Mouse (Mus musculus) embryonic stem cell, embryonic (primary cell): ENCODE results near the gene Dusp2.
"Not testable (repeated sequence)": the region's sequence is repeated elsewhere in the genome, so short reads cannot be mapped to it uniquely, and the experiment has no call there.

Experiments used
- CTCF ChIA-PET, 4 experiments: fragments of 300-600 bp in 2 of 4; fragments of 350-600 bp in 2 of 4; sonication (Branson Sonifier 250); formaldehyde crosslinking; loops; one replicate each; lab custom pipeline; 2022; ENCODE audit warnings: inconsistent platforms in 2 of 4; lab: Charles Lee
- POLR2A ChIA-PET, 4 experiments: fragments of 300-600 bp in 2 of 4; fragments of 350-600 bp in 2 of 4; sonication (Branson Sonifier 250); formaldehyde crosslinking; loops; one replicate each; lab custom pipeline; 2022; ENCODE audit warnings: antibody characterized with exemption in 4 of 4, inconsistent platforms in 1 of 4; lab: Charles Lee

Dusp2 gene

GRCm38 (mm10) chr2:127335767-127336496 is at the start of gene Dusp2:
Gene Dusp2, plus strand, starts transcription at chr2:127336159.
- ChIA-PET CTCF (interaction anchor here in 3 of 4 experiments (0.9 to 2.5 kb wide), 6 partner anchors 10 to 28 kb away, joined by 3 to 8 read pairs (median 3); partner anchors contain the start of gene Adra2b (in 2 of the 3)), POLR2A (interaction anchor here in 2 of 4 experiments (0.7 to 2.7 kb wide), 20 partner anchors 9 to 393 kb away, joined by 3 to 9 read pairs (median 4); partner anchors contain the start of genes Adra2b (in 2 of the 2), Ciao1 (in 2 of the 2), Tmem127 (in 2 of the 2) and Gpat2 (in 1 of the 2))

- POLR2A ChIA-PET = interaction anchor here in 1 of 4 experiments (0.6 kb wide), 1 partner anchor 497 kb away, joined by 3 read pairs; no protein-coding TSS in a partner anchor
Observed at GRCm38 (mm10) chr2:127292250-127292649, 43.7 kb upstream of the Dusp2 start.

DNA sequence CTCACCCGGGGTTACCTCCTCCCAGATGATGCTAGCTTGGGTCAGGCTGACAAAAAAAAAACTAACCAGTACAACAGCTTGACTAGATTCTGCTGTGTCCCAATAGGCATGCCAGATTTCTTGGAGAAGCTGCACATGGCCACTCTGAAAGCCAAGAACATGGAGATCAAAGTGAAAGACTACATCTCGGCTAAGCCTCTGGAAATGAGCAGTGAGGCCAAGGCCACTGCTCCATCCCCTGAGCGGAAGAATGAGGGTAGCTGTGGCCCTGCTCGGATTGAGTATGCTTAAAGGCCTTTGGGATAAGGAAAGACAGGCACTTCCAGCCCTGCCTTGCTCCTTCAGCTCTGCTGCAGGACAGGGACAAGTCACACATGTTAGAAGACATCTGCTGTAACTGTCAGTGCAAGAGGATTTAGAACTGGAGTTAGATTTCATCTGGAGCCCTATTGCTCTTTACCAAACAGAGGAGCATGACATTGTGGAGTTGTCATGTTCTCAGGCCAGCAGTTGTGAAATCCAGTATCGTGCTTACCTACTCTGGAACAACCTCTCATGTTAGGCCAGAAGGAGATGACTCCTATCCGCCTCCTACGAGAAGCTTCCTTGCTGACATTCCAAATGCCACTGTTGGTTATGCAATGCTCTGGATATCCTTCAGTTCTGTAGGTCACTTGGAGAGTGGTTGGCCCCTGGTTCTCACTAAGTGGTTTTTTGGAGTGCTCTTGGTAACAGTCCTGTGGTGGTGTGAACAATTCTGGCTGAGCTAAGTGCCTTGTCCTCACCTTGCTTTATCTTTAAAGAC is 38.8 kb upstream of the Dusp2 start:
- CTCF ChIA-PET = no interaction called here

More at GRCm38 (mm10) chr2:127292250-127292649, 43.7 kb upstream of the Dusp2 start:
- CTCF ChIA-PET = no interaction called here

GRCm38 (mm10) chr2:127298056-127298455 is 37.9 kb upstream of the Dusp2 start:
- POLR2A ChIA-PET = interaction anchor here in 1 of 4 experiments (1.2 to 1.7 kb wide), 3 partner anchors 9 to 12 kb away, joined by 3 to 7 read pairs (median 5); no protein-coding TSS in a partner anchor
- CTCF ChIA-PET = interaction anchor here in 1 of 4 experiments (0.6 kb wide), 1 partner anchor 892 kb away, joined by 3 read pairs; no protein-coding TSS in a partner anchor

More for the DNA sequence above, 38.8 kb upstream of the Dusp2 start:
- POLR2A ChIA-PET = interaction anchor here in 2 of 4 experiments (1.2 to 1.6 kb wide), 3 partner anchors 11 to 27 kb away, joined by 3 to 7 read pairs (median 3); partner anchors contain the start of gene Stard7 (in 1 of the 2)

DNA sequence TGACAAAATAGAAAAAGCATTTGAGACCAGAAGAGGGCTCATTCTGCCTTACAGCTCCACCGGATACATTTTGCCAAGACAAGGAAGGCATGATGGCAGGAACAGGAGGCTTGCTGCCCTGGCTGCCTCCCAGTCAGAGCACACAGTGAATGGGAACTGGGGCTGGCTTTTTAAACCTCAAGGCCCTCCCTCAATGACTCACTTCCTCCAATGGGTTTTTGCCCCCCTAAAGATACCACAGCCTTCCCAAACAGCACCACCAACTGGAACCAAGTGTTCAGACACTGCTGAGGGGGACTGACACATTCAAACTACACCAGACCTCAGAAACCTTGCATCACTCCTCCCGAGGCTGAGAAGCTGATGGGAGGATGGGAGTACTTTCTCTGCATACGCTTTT is 35.3 kb upstream of the Dusp2 start:
- POLR2A ChIA-PET = interaction anchor here in 1 of 4 experiments (1.2 kb wide), 1 partner anchor 31 kb away, joined by 5 read pairs; the partner anchor contains the start of gene Stard7

GRCm38 (mm10) chr2:127301883-127302282 is 34.1 kb upstream of the Dusp2 start:
- POLR2A ChIA-PET = interaction anchor here in 1 of 4 experiments (1.4 kb wide), 1 partner anchor 32 kb away, joined by 3 read pairs; the partner anchor contains the start of gene Stard7
- CTCF ChIA-PET = interaction anchor here in 1 of 4 experiments (0.6 kb wide), 1 partner anchor 307 kb away, joined by 4 read pairs; no protein-coding TSS in a partner anchor

More for the DNA sequence above, 35.3 kb upstream of the Dusp2 start:
- CTCF ChIA-PET = interaction anchor here in 1 of 4 experiments (2.2 kb wide), 1 partner anchor 41 kb away, joined by 5 read pairs; no protein-coding TSS in a partner anchor

DNA sequence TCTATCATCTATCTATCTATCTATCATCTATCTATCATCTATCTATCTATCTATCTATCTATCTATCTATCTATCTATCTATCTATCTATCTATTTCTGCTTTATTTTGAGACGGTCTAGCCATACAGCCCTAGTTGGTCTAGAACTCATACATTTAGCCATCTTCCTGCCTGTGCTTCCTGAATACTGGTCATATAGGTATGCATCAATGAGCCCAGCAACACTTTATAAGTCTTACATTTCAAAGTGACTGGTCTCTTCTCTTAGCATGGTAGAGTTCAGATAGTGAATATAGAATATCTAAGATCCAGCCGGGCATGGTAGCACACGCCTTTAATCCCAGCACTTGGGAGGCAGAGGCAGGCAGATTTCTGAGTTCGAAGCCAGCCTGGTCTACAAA is 31.8 kb upstream of the Dusp2 start:
- CTCF ChIA-PET, POLR2A ChIA-PET: not testable (repeated sequence)

DNA sequence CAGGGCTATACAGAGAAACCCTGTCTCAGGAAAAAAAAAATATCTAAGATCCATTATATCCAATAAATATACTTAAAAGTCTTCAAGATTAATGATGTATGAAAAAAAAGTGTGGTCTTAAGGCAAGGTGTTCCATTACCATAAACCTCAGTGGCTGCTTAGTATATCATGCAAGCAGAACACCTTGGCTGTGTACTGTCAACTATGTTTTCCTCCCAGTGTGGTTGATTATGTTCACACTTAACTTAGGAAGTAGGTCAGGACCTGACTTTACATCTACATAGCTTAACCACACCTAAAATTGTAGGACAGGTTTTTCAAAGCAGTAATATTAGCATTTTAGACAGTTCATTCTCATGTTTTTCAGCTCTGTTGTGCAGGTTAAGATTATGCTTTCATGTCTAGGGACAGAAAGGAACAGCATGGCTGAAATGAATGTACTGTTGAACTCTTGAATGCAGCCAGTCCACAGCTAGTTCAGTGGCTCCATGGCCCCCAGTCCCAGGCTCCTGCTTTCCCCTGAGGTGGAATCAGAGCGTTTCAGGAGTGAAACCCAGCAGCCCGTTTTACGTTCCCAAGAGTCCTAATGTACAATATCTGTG is 31.2 kb upstream of the Dusp2 start:
- CTCF ChIA-PET = interaction anchor here in 2 of 4 experiments (0.7 to 1.9 kb wide), 2 partner anchors 36 to 71 kb away, joined by 3 to 5 read pairs; no protein-coding TSS in a partner anchor

DNA sequence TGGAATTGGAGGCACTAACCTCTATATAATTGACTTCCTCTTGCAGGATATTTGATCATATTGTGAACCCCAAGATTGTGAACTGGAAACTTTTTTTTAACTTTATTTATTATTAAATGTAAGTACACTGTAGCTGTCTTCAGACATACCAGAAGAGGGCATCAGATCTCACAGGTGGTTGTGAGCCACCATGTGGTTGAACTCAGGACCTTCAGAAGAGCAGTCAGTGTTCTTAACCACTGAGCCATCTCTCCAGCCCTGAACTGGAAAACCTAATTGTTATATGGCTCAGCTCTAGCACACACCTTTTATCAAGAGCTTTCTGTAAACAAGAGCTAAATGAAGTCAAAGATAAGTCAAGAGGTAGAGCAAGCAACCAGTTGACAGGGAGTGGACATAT is 29.8 kb upstream of the Dusp2 start:
- ChIA-PET POLR2A (interaction anchor here in 3 of 4 experiments (0.7 kb wide), 3 partner anchors 26 to 56 kb away, joined by 4 to 9 read pairs (median 5); no protein-coding TSS in a partner anchor), CTCF (interaction anchor here in 1 of 4 experiments (1.9 kb wide), 1 partner anchor 35 kb away, joined by 5 read pairs; no protein-coding TSS in a partner anchor)

More for the DNA sequence above, 31.2 kb upstream of the Dusp2 start:
- POLR2A ChIA-PET = no interaction called here

DNA sequence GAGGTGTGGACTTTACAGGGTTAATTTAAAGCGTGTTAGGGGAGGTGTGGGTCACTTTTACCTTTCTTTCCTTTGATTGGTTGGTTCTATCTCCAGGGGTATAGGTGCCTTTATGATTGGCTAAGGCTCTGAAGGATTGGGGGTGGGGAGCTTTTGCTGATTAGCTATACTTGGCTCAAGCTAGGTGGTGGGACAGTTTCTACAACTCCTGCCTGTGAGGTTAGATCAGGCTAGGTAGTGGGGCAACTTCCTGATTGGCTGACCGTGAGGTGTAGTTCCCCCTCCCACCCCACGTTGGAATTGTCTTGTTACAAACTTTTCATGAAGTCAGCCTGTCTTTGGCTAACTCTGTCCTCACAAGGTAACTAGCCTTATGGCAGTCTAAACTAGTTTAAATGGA is 28.8 kb upstream of the Dusp2 start:
- ChIA-PET CTCF (interaction anchor here in 2 of 4 experiments (0.6 to 1.3 kb wide), 6 partner anchors 23 to 656 kb away, joined by 3 to 5 read pairs (median 4); partner anchors contain the start of gene Dusp2 (in 1 of the 2)), POLR2A (interaction anchor here in 3 of 4 experiments (0.7 to 1.7 kb wide), 8 partner anchors 8 to 109 kb away, joined by 3 to 6 read pairs (median 3); partner anchors contain the start of gene Stard7 (in 1 of the 3))

GRCm38 (mm10) chr2:127308660-127309059 is 27.3 kb upstream of the Dusp2 start:
- POLR2A ChIA-PET = interaction anchor here in 2 of 4 experiments (1.1 to 1.3 kb wide), 3 partner anchors 11 to 39 kb away, joined by 3 to 5 read pairs (median 4); partner anchors contain the start of gene Stard7 (in 2 of the 2)
- CTCF ChIA-PET = interaction anchor here in 3 of 4 experiments (0.6 to 1.8 kb wide), 8 partner anchors 26 to 251 kb away, joined by 3 to 10 read pairs (median 5); partner anchors contain the start of genes Ciao1 (in 1 of the 3) and Tmem127 (in 1 of the 3)

GRCm38 (mm10) chr2:127310246-127310645 is 25.7 kb upstream of the Dusp2 start:
- CTCF ChIA-PET = interaction anchor here in 1 of 4 experiments (0.7 kb wide), 1 partner anchor 191 kb away, joined by 4 read pairs; no protein-coding TSS in a partner anchor
- POLR2A ChIA-PET = interaction anchor here in 1 of 4 experiments (0.9 kb wide), 1 partner anchor 11 kb away, joined by 3 read pairs; no protein-coding TSS in a partner anchor

DNA sequence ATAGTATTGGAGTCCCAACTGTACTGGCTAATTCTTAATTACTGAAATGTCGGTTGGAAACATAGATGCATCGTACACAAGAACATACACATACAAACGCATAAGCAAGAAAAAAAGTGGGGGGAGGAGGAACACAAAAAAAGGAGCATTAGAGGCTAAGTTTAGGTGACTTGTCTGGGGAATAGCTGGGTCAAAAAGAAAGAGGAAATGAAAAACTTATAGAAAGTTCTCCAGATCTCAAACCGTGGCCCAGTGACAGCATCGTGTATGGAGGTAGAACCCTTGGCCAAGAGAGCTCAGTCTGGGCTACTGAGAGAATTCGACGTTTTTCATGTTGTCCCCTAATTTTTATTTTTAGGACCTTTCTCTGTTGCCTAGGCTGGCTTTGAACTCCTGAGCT is 25.3 kb upstream of the Dusp2 start:
- ChIA-PET POLR2A (interaction anchor here in 1 of 4 experiments (0.9 kb wide), 1 partner anchor 11 kb away, joined by 3 read pairs; no protein-coding TSS in a partner anchor), CTCF (no interaction called here)

DNA sequence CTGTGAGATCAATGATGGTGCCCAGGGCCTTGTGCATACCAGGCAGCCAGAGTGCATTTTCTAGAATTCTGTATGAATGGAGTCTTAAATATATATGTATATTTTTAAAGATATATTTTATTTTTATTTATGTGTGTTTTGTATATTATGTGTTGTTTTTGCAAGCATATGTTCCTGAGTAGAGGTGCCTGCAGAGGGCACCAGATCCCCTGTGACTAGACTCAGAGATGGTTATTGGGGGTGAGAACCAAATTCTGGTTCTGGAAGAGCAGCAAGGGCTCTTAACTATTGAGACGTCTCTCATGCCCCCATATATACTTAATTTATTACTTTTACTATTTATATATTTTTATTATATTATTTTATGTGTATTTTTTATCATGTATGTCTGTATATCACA is 24.8 kb upstream of the Dusp2 start:
- CTCF ChIA-PET = no interaction called here
- POLR2A ChIA-PET = interaction anchor here in 1 of 4 experiments (1.0 kb wide), 1 partner anchor 241 kb away, joined by 4 read pairs; the partner anchor contains the start of gene Blvra

GRCm38 (mm10) chr2:127312801-127313200 is 23.2 kb upstream of the Dusp2 start:
- ChIA-PET POLR2A (no interaction called here), CTCF (no interaction called here)

- POLR2A ChIA-PET = interaction anchor here in 2 of 4 experiments (0.9 to 1.7 kb wide), 4 partner anchors 13 to 271 kb away, joined by 3 to 6 read pairs (median 4); no protein-coding TSS in a partner anchor
Observed at GRCm38 (mm10) chr2:127313878-127314277, 22.1 kb upstream of the Dusp2 start.

More at GRCm38 (mm10) chr2:127313878-127314277, 22.1 kb upstream of the Dusp2 start:
- CTCF ChIA-PET = interaction anchor here in 1 of 4 experiments (1.0 to 1.4 kb wide), 3 partner anchors 15 to 28 kb away, joined by 3 to 4 read pairs (median 3); partner anchors contain the start of gene Dusp2
